Mouse (Mus musculus) intestine, embryonic 16.5 days (tissue): ENCODE measurements around the gene Nt5c2. TPM values are rescaled to one million over a fixed set of nuclear protein-coding genes. Genes with fewer than 3 reads are reported as not detected.

Experiments used
- ATAC-seq: fragments of 200-750 bp; cut with Nextera tagmentation; 2 replicates; pipeline ENCODE4 v1.8.0; 2017; ENCODE audit warnings: moderate TSS enrichment, moderate library complexity
- H3K27ac ChIP-seq: fragments of 300-500 bp; sonication (generic); 2 replicates; pipeline ENCODE4 v1.5.1; 2014; ENCODE audit warnings: mild to moderate bottlenecking, low read length
- H3K27me3 ChIP-seq: fragments of 300-500 bp; sonication (generic); replicated peaks from 2 replicates; pipeline ENCODE4 v1.6.1; 2014; ENCODE audit warnings: low read length, control low read depth, mixed read lengths; ENCODE audit not compliant: control insufficient read depth, insufficient read depth
- H3K36me3 ChIP-seq: fragments of 300-500 bp; sonication (generic); 2 replicates; pipeline ENCODE4 v1.6.1; 2014; ENCODE audit warnings: low read length, control low read depth; ENCODE audit not compliant: control insufficient read depth, insufficient read depth
- H3K4me1 ChIP-seq: fragments of 300-500 bp; sonication (generic); 2 replicates; pipeline ENCODE4 v1.6.1; 2014; ENCODE audit warnings: low read length, control low read depth, mixed read lengths; ENCODE audit not compliant: control insufficient read depth, insufficient read depth
- H3K4me2 ChIP-seq: fragments of 300-500 bp; sonication (generic); 2 replicates; pipeline ENCODE4 v1.6.1; 2014; ENCODE audit warnings: low read depth, low read length, control low read depth
- H3K4me3 ChIP-seq: fragments of 300-500 bp; sonication (generic); 2 replicates; pipeline ENCODE4 v1.5.1; 2014; ENCODE audit warnings: mild to moderate bottlenecking, low read length
- H3K9ac ChIP-seq: fragments of 300-500 bp; sonication (generic); 2 replicates; pipeline ENCODE4 v1.6.1; 2014; ENCODE audit warnings: low read depth, low read length
- H3K9me3 ChIP-seq: fragments of 300-500 bp; sonication (generic); 2 replicates; pipeline ENCODE4 v1.6.1; 2016; ENCODE audit warnings: low read length, control low read depth; ENCODE audit not compliant: control insufficient read depth
- WGBS: fragments of 180-500 bp; shearing (Covaris S2); extraction: QIAGEN DNeasy Blood & Tissue Kit; methylation state at CpG from one replicate; pipeline ENCODE4 v1.1.7; 2014; 5-methylcytosine and 5-hydroxymethylcytosine counted together
- polyA plus RNA-seq: library from polyadenylated mRNA; unstranded; fragments of >200 nt; fragmentation: Nextera tagmentation; extraction: Ambion mirVana; gene quantifications from 2 replicates; pipeline ENCODE4 v1.2.1, GENCODE M21; 2015

Nt5c2 gene
- polyA plus RNA-seq, 1 experiment from 2014 or later = 45.3 TPM

DNA sequence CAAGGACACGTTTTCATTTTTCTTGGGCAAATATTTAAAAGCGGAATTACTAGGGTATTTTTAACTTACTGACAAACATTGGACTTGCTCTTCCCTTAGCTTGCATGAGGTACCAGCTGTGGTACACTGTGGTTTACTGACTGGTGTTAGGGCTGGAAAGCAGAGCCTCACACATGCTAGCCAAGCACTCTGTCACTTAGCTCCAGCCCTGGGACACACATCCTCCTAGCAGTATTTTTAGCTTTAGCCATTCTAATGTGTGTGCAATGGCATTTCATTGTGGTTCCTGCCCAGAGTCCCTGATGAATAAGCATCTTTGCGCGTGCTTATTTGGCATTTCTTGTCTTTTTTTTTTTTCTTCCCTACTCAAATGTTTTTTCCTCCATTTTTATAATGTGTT lies 80.9 kb downstream of the Nt5c2 start:
- 74% methylated on average over 4 of the region's 4 CpGs for WGBS
- no peak for ATAC-seq

DNA sequence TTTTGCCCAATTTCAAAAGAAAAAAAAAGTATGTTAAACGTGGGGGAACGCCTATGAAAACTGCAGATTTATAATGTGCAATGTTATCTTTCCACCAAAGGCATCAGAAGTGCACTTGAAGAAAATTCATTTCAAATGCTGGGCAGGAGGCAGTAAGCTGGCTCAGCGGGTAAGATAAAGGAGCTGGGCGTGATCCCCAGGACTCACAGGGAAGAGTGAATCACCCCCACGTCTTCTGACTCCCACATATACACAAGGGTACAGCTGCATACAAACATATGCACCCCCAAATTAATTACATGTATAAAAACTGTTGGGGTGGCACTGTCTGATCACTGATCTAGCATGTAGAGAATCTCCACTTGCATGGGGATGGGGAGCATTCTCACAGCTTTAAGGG lies 82.3 kb downstream of the Nt5c2 start:
- Histone ChIP-seq H3K4me2 (no peak overlapping the region), H3K27ac (no peak overlapping the region), H3K9me3 (no peaks in the 10 kb centered on the region), H3K27me3 (no peaks in the 10 kb centered on the region), H3K36me3 (no peaks in the 10 kb centered on the region), H3K4me1 (peaks cover 6% of the 10 kb centered on the region), H3K9ac (no peak overlapping the region), H3K4me3 (no peak overlapping the region)
- no peak for ATAC-seq
- WGBS = 78% methylated on average over 5 of the region's 5 CpGs

More for the DNA sequence above, 80.9 kb downstream of the Nt5c2 start:
- H3K27me3 ChIP-seq = no peaks in the 10 kb centered on the region
- no peak overlapping the region for H3K9ac ChIP-seq
- no peak overlapping the region for H3K4me2 ChIP-seq
- H3K4me3 ChIP-seq = no peak overlapping the region
- H3K36me3 ChIP-seq = no peaks in the 10 kb centered on the region
- H3K4me1 ChIP-seq = peaks cover 6% of the 10 kb centered on the region
- H3K9me3 ChIP-seq = no peaks in the 10 kb centered on the region
- H3K27ac ChIP-seq = no peak overlapping the region

DNA sequence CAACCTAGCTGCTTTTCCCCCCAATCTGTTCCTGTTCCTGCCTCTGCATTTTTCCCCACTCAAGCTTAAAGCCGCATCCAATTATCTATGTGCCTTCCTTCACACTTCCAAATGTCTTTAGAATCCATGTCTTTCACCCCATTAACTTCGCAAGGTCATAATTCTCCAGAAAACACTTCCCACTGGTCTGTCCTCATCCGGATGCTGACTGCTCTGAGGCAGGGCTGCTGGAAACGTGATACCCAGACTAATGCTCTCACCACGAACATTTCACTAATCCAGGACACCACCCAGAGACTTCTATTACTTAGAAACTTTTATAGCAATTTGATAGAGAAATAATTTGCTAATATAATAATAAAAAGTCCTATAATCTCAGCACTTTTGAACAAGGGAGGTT lies 84.9 kb downstream of the Nt5c2 start:
- H3K4me2 ChIP-seq = no peak overlapping the region
- no peaks in the 10 kb centered on the region for H3K36me3 ChIP-seq
- 0 out of 2 replicates have a peak, but pooled peaks cover 4% of the 10 kb centered on the region for H3K4me1 ChIP-seq
- 75% methylated on average over 5 of the region's 5 CpGs for WGBS
- ATAC-seq = no peak
- H3K9ac ChIP-seq = no peak overlapping the region
- no peak overlapping the region for H3K4me3 ChIP-seq
- no peaks in the 10 kb centered on the region for H3K9me3 ChIP-seq
- no peak overlapping the region for H3K27ac ChIP-seq
- no peaks in the 10 kb centered on the region for H3K27me3 ChIP-seq

DNA sequence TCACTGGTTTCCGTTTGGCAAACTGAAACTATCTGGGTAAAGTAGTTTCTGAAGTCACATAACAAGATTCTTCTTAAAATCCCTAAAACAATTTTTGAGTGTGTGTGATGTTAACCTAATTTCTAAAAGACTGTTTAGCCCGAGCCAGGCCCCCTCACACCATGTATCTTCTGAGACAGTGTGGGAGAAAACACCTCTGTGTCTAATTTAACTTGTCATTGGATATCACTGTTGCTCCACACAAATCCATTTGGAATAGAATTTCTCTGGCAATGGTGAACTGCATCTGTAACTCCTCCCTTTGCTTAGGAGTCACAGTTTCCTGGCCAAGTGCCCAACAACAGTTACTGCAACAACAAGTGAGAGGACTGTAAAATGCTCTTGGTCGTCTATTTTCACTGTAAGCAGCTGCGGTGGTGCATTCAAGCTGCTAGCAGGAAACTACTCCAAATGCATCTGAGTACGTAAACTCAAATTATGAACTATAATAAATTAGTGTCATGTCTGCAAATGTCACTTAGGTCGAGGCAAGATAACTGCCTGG lies 85.8 kb downstream of the Nt5c2 start:
- H3K9ac ChIP-seq = no peak overlapping the region
- no peak overlapping the region for H3K27ac ChIP-seq
- no peaks in the 10 kb centered on the region for H3K36me3 ChIP-seq
- H3K4me1 ChIP-seq = 0 out of 2 replicates have a peak, but pooled peaks cover 4% of the 10 kb centered on the region
- H3K9me3 ChIP-seq = no peaks in the 10 kb centered on the region
- 45% methylated on average over 6 of the region's 6 CpGs for WGBS
- H3K4me2 ChIP-seq = no peak overlapping the region
- ATAC-seq = no peak
- no peaks in the 10 kb centered on the region for H3K27me3 ChIP-seq
- no peak overlapping the region for H3K4me3 ChIP-seq

DNA sequence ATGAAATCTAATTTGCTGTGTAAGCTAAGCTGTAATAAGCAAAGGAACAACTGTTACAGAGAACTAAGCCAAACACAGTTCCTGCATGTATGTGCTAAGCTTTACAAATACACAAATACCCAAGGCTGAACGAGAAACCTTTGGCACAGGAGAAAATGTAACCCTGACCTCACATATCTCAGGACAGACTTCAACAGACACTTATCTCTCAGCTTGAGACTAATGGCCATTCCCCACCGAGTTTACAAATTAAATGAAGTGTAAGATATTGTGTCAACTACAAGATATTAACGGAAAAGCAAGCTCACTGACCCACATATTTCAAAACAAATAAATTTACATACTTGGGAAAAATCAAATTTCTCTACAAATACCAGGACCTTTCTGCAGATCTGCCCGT lies 86.8 kb downstream of the Nt5c2 start:
- no peaks in the 10 kb centered on the region for H3K36me3 ChIP-seq
- H3K4me1 ChIP-seq = 0 out of 2 replicates have a peak, but pooled peaks cover 4% of the 10 kb centered on the region
- no peak for ATAC-seq
- no peaks in the 10 kb centered on the region for H3K9me3 ChIP-seq
- 58% methylated on average over 4 of the region's 4 CpGs for WGBS
- H3K27ac ChIP-seq = no peak overlapping the region
- no peaks in the 10 kb centered on the region for H3K27me3 ChIP-seq
- H3K9ac ChIP-seq = no peak overlapping the region
- H3K4me3 ChIP-seq = no peak overlapping the region
- H3K4me2 ChIP-seq = no peak overlapping the region

DNA sequence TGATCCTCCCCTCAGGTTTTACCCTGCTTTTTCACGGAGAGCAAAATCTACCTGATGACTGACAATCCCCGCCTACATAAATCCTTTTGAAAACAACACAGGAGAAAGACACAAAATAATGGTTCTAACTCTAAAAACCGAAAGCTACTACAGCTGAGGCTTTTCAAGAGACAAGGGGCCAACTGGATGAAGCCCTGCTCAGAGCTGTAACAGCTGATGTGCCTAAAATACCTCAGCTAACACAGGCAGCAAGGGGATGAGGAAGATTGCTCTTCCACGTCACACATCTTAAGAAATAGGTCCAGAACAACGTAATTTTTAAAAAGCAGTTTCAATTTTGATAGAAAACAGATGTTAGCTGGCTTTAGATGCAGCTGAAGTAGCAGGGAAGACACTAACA lies 88.0 kb downstream of the Nt5c2 start:
- H3K9ac ChIP-seq = no peak overlapping the region
- ATAC-seq = no peak
- no peak overlapping the region for H3K4me2 ChIP-seq
- 48% methylated on average over 5 of the region's 5 CpGs for WGBS
- no peak overlapping the region for H3K4me3 ChIP-seq
- H3K4me1 ChIP-seq = 0 out of 2 replicates have a peak, but pooled peaks cover 4% of the 10 kb centered on the region
- no peak overlapping the region for H3K27ac ChIP-seq
- no peaks in the 10 kb centered on the region for H3K36me3 ChIP-seq
- H3K9me3 ChIP-seq = no peaks in the 10 kb centered on the region
- H3K27me3 ChIP-seq = no peaks in the 10 kb centered on the region

DNA sequence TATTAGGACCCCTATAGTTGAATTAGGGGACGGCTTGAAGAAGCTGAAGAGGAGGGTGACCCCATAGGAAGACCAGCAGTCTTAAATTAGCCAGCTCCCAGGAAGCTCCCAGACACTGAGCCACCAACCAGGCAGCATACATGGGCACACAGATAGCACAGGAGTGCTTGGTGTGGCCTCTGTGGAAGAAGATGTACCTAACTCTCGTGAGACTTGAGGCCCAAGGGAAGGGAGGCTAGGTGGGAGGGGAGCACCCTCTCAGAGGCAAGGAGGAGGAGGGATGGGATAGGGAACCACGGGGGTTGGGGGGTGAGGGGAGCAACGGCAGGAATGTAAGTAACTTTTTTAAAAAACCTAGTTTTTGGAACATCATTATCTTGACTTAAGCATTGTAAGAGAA lies 88.6 kb downstream of the Nt5c2 start:
- no peak overlapping the region for H3K27ac ChIP-seq
- ATAC-seq = no peak
- no peak overlapping the region for H3K4me2 ChIP-seq
- H3K4me3 ChIP-seq = no peak overlapping the region
- H3K4me1 ChIP-seq = 0 out of 2 replicates have a peak, but pooled peaks cover 4% of the 10 kb centered on the region
- H3K9me3 ChIP-seq = no peaks in the 10 kb centered on the region
- no peak overlapping the region for H3K9ac ChIP-seq
- WGBS = 55% methylated on average over 4 of the region's 4 CpGs
- H3K36me3 ChIP-seq = no peaks in the 10 kb centered on the region
- no peaks in the 10 kb centered on the region for H3K27me3 ChIP-seq

DNA sequence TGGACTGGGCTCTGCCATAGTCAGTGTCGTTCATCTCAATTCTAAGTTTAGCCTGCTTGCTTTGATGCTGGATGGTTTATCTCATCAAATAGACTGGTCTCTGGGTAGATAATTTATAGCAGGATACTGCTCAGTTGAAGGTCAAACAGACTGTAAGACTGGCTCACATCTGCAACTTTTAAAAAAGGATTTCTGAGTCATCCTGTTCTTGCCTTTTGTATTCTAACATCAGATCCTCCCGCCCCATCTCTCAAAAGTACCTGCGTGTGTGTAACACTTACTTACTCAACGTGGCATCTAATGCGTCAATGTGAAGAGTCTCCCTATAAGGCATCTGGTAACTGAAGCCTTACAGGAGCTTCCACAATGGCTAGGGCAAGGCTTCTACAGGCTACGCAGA lies 94.4 kb downstream of the Nt5c2 start:
- ATAC-seq = no peak
- no peaks in the 10 kb centered on the region for H3K9me3 ChIP-seq
- no peak overlapping the region for H3K4me2 ChIP-seq
- no peak overlapping the region for H3K4me3 ChIP-seq
- H3K27me3 ChIP-seq = no peaks in the 10 kb centered on the region
- WGBS = 77% methylated on average over 6 of the region's 6 CpGs
- H3K36me3 ChIP-seq = no peaks in the 10 kb centered on the region
- no peak overlapping the region for H3K27ac ChIP-seq
- no peaks in the 10 kb centered on the region for H3K4me1 ChIP-seq
- no peak overlapping the region for H3K9ac ChIP-seq

DNA sequence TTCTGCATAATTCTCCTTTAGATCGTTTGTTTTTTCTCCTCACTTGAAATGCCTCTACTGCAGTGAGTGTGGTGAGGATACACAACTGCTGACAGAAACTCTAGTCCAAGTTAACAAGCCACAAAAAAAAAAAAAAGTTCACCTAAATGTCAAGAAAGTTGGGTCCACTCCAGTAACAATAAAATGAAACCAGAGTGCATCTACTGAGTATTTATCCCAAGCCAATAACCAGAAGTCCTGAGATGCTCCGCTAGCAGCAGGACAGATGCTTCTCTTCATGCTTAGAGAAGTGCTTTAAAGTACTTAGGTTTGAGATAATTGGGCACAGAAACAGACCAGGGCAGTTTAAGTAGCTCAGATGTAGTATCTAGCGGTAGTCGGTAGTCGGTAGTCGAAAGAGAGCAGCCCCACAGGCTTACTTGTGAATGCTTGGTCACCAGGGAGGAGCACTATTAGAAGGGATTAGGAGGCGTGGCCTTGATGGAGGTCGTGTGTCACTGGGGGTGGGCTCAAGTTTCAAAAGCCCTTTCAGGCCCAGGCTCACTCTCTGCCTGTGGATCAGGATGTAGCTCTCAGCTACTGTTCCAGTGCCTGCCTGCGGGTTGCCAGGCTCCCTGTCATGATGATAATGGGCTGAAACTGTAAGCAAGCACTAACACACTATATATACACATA lies 99.4 kb downstream of the Nt5c2 start:
- WGBS = 73% methylated on average over 9 of the region's 9 CpGs
- no peak overlapping the region for H3K4me3 ChIP-seq
- H3K4me1 ChIP-seq = no peaks in the 10 kb centered on the region
- H3K27me3 ChIP-seq = no peaks in the 10 kb centered on the region
- H3K9ac ChIP-seq = no peak overlapping the region
- no peaks in the 10 kb centered on the region for H3K9me3 ChIP-seq
- no peak overlapping the region for H3K27ac ChIP-seq
- no peak overlapping the region for H3K4me2 ChIP-seq
- H3K36me3 ChIP-seq = no peaks in the 10 kb centered on the region
- no peak for ATAC-seq

DNA sequence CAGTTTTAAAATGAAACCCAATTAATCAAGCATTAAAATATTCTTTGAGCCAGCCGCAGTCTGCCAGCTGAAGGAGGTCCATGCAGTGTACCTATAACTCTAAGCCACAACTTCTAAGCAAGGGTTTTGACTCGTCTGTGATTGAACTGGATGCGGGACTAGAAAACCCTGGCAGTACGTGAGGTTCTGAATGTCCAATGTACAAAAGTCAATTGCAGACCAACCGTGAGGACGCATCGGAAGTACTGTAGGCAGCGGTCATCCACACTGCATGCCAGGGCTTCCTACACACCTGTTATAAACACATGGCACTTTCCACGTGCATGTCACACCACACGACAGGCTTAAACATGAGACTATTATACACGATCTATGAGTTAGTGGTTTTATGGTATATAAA lies 101.3 kb downstream of the Nt5c2 start:
- no peaks in the 10 kb centered on the region for H3K9me3 ChIP-seq
- ATAC-seq = no peak
- no peak overlapping the region for H3K4me2 ChIP-seq
- H3K36me3 ChIP-seq = no peaks in the 10 kb centered on the region
- 0 out of 2 replicates have a peak, but pooled peaks cover 5% of the 10 kb centered on the region for H3K4me1 ChIP-seq
- no peaks in the 10 kb centered on the region for H3K27me3 ChIP-seq
- H3K9ac ChIP-seq = no peak overlapping the region
- H3K4me3 ChIP-seq = no peak overlapping the region
- WGBS = 94% methylated on average over 11 of the region's 11 CpGs
- H3K27ac ChIP-seq = no peak overlapping the region
